Mouse (Mus musculus) leukemia stem cell, adult 10-12 weeks (primary cell): ENCODE measurements around the gene Il13. TPM values are rescaled to one million over a fixed set of nuclear protein-coding genes. Genes with fewer than 3 reads are reported as not detected.

Experiments
- polyA plus RNA-seq: library from polyadenylated mRNA; stranded (reverse); fragments of >175 nt; gene quantifications from 2 replicates; pipeline ENCODE4 v1.2.3, GENCODE M21; 2012; ENCODE audit warnings: low replicate concordance

Gene Il13
- polyA plus RNA-seq, result not detected in 2 replicates

GRCm38 (mm10) chr11:53634556-53634955 lies at the start of gene Il13:
Il13 (minus strand) TSS chr11:53634702.

GRCm38 (mm10) chr11:53618619-53619198 lies 15.8 kb downstream of the Il13 start, which contains the start of gene Il4:
Il4 (minus strand) TSS chr11:53618669.

Other genes with a start within 250 kb of the Il13 start
- not detected in 2 replicates for gene Leap2, start 211.5 kb downstream of the Il13 start, polyA plus RNA-seq
- 98.3 and 206 TPM in 2 replicates for gene Uqcrq, start 203.9 kb downstream of the Il13 start, polyA plus RNA-seq
- gene Gdf9, start 203.7 kb downstream of the Il13 start, polyA plus RNA-seq, result 0.19 TPM in 1 of 2 replicates, not detected in the other
- not detected in 2 replicates for gene Gm10447, start 177.6 kb downstream of the Il13 start, polyA plus RNA-seq
- 0.07 and 0.17 TPM in 2 replicates for gene Shroom1, start 177.5 kb downstream of the Il13 start, polyA plus RNA-seq
- not detected in 2 replicates for gene Gm9837, start 164.2 kb downstream of the Il13 start, polyA plus RNA-seq
- gene Gm9945, start 154.5 kb downstream of the Il13 start, polyA plus RNA-seq, result 0.46 TPM in 1 of 2 replicates, not detected in the other
- gene Sowaha, start 154.4 kb downstream of the Il13 start, polyA plus RNA-seq, result 28.7 and 36.3 TPM in 2 replicates
- gene Sept8, start 115.4 kb downstream of the Il13 start, polyA plus RNA-seq, result 119 and 194 TPM in 2 replicates
- gene Kif3a, start 67.3 kb downstream of the Il13 start, polyA plus RNA-seq, result 2.0 and 5.8 TPM in 2 replicates
- not detected in 2 replicates for gene Il4, start 16.0 kb downstream of the Il13 start, polyA plus RNA-seq
- gene Rad50, start 72.6 kb upstream of the Il13 start, polyA plus RNA-seq, result 6.2 and 10.7 TPM in 2 replicates
- gene Il5, start 86.1 kb upstream of the Il13 start, polyA plus RNA-seq, result not detected in 2 replicates
- 4.8 and 5.7 TPM in 2 replicates for gene Irf1, start 135.3 kb upstream of the Il13 start, polyA plus RNA-seq
- gene Gm17334, start 138.5 kb upstream of the Il13 start, polyA plus RNA-seq, result not detected in 2 replicates
- gene Gm12216, start 224.6 kb upstream of the Il13 start, polyA plus RNA-seq, result 0.54 and 0.59 TPM in 2 replicates